Mouse (Mus musculus): ENCODE measurements around the gene Hoxa11.

Hoxa11 gene

DNA sequence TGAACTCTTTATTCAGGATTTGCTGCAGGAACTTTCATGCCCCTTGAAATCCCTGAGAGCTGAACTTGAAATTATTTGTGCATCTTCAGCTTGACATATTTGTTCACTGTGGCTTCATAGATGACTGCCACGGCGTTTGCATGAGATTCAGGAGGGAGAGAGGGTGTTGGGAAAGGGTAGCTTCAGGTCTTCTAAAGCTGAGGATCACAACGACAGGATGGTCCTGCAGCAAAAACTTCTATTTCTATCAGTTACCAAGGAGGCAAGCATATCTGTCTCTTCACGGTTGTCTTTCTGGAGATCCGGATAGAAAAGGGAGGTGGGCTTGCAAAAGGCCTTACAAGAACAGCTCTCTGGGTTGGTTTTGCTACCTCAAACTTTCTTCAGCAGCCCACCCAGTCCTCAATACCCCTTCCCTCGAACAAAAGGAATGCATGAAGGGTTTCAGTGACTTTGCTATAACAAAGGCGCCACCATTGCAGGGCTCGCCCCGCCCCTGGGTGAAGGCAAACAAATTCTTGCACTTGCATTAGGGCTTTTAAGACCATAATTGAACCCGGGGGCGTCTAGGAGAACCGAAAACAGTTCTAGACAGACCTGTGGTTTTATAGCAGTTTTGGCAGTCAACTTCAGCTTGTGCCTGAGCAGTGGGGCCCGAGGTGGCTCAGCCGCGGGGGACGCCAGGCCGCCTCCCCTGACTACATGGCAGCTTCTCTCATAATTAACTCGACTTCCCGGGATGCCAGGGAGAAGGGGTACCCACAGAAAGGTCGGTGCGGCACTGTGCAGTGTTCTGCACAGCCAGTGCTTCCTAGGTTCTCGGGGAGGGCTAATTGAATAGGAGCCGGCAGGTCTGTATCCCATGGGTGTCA, 2.4 kb upstream of the Hoxa11 start:
- DNase-seq (ENCODE audit: low spot score in 2 of 2) = no peak

DNA sequence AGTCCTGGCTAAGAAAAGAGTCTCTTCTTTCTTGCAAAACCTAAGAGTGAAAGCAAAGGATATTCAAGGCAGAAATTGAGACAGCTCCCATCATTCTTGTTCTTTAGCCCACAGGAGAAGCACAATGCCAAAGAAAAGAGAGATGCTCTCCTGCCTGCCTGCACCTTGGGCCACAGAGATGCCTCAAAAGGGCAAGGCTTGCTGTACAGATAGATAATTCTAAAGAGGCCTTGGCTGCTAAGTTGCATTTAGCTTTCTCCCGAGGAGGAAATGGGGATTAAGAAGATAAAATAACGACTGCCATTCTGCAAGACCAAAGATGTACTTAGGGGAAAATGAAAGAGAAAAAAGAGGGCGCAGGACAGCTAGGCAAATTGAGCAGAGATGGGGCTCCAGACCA, 1.3 kb upstream of the Hoxa11 start:
- no peak for DNase-seq (ENCODE audit: low spot score in 2 of 2)

DNA sequence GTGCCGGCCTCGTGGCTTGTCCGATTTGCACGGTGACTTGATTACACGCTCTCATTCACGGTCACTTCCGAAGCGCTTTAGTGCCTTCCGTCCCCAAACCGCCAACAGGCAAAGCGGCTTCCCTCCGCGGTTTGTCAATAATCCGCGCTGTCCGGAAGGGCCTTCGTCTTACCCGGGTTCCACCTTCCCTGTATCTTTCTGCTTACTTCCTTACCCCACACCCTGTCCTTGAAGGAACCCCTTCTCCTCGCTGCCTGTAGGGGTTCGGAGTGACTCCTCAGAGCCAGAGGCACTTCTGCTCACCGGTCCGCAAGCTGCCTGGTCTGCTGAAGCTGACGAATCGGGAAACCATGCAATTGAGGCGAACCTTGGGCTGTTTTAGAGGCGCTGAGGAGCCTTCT, 793 bp upstream of the Hoxa11 start:
- no peak for DNase-seq (ENCODE audit: low spot score in 2 of 2)

DNA sequence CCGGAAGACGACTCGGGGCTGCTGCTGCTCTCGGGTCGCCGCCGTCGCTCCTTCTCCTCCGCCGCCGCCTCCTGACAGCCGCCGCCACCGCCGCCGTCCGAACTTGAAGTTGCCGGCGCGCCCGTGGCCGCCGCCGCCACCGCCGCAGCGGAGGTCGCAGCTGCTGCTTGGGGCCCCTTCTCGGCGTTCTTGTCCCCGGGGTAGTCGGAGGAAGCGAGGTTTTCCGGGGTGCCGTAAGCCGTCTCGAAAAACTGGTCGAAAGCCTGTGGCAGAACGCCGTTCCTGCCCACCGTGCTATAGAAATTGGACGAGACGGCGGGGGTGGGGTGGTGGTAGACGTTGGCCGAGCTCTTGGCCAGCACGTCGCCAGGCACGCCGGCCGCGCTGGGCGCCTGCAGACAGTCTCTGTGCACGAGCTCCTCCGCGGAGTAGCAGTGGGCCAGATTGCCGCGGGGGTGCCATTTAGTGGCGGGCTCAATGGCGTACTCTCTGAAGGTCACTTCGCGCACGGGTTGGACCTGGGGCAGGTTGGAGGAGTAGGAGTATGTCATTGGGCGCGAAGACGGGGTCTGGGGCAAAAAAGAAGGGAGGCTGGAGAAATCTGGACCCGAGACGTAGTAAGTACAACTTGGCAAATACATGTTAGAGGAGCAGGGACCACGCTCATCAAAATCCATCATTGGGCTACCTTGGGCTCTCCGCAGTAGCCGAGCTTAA, 412 bp downstream of the Hoxa11 start:
- DNase-seq (ENCODE audit: low spot score in 2 of 2) = no peak

DNA sequence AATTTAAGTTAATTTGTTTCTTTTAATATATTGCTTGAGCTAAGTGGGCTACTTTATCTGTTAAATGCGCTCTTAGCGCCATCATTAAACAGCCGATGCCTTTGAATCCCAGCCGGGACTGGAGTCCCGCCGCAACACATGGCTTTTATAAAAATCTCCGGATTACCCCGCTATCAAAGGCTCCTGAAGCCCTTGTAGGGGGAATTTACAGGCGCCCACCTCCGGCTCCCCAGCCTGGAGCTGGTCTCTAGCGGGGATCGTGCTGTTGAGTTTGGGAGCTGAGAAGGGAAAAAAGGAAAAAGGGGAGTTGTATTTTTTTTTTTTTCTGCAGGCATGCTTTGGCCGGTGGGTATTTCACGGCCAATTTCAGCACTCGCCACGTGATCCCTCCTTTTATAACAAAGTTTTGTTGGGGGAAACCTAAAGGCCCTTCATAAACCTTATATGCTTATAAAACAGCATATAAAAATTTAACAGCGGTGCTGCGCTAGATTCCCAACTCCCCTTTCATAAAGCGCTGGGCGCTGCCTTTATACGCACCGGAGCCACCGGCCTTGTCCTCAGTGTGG, 1.1 kb downstream of the Hoxa11 start:
- DNase-seq (ENCODE audit: low spot score in 2 of 2) = no peak

DNA sequence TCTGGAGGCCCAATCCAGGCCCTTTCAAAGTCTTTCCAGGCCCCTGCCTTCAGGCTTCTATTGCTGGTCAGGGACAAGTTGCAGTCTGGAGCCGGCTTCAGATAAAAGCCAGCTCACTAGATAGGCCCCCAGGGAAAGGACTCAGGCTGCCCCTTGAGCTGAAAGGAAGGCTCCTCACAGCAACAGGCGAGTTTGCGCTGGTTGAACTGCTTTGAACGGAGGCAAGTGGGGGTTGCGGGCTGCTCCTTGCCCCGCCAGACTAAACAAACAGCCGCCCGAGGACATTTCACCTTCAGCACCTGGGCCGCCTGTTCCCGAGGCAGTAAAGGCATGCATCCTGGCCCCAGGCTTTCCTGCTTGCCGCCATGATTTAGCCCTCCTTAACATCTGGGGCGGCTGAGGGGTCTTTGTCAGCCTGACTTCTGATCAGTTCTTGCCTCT, 1.9 kb downstream of the Hoxa11 start:
- no peak for DNase-seq (ENCODE audit: low spot score in 2 of 2)

DNA sequence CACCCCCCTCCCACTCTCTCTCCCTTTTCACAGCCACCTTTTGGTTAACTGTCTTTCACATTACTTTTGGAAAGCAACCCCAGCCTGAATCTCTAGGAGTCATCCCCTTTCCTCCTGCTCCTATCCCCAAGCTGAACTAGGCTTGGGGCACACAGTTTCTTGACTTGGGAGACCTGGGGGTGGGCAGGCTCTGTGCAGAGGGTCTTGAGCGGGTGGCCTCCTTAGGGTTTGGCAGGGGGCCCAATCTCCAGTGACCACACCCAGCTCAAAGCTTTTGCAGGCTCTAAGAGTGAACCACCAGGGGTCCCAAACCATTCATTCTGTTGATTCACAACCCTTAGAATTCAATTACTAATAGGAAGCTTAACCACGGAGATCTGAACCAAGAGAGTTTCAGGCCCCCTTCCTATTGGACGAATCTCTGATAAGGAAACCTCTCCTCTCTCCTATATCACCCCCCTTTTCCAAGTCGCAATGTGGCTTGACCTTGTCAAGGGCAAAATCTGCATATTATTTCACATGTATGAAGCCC, 2.7 kb downstream of the Hoxa11 start:
- no peak for DNase-seq (ENCODE audit: low spot score in 2 of 2)

DNA sequence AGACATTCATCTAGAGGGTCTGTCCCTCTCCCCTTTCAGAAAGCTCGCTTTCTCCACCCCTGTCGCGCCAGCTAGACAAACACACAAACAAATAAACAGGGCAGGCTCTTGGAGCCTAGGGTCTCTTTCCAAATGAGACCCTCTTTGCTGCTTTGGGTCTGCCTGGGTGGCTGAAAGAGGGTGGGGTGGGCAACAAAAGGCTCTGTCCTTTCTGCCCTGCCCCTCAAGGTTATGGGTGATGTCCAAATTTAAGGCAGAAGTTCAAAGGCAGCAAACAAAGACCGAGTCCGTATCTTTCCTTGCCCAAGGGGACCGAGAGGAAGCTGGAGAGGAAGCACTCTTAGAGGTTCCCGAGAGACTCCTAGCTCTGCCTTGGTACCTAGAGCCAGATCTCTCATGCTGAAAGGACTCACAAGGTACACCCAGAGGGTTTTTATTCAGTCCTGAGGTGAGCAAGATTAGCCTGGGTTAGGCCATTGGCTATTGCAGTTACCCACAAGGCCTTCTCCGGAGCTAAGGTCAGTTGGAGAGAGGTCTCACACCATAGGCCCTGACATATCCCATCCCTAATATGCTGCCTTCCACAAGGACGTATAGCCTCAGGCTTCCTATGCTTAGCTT, 4.5 kb downstream of the Hoxa11 start:
- peak in 1 of 2 experiments; percentile 10 for DNase-seq (ENCODE audit: low spot score in 2 of 2)

DNA sequence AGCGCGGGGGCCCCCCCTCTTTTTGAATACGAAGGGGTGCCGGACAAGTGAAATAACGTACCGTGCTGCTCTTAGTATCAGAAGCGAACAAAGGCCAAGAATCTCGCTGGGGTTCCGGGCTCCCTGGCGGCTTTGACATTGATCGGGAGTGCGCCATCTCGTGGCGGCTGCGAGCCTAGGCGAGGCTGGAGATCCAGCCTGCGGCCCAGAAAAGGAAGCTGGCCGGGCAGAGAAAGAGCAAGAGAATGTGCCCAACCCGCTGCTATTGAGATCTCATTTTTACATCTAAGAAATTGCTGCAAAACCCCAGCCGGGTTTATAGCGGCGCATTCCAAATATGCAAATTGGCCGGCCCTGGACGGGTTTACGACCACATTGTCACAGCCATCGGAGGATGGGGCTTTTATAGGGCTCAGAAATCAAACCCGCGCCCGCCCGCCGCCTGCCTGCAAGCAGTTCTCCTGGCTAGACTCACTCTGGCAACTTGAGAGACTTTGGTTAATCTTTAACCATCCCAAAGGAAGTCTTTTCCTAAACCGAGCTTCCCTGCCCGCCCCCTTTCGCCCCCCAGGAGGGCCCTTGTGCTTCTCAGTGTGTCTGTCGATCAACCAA, 5.1 kb downstream of the Hoxa11 start, which contains the start of gene Hoxa10:
Hoxa10 (minus strand) TSS at position 466 of the 612 bp plus-strand sequence.
- DNase-seq (ENCODE audit: low spot score in 2 of 2) = peak in 1 of 2 experiments; percentile 84

DNA sequence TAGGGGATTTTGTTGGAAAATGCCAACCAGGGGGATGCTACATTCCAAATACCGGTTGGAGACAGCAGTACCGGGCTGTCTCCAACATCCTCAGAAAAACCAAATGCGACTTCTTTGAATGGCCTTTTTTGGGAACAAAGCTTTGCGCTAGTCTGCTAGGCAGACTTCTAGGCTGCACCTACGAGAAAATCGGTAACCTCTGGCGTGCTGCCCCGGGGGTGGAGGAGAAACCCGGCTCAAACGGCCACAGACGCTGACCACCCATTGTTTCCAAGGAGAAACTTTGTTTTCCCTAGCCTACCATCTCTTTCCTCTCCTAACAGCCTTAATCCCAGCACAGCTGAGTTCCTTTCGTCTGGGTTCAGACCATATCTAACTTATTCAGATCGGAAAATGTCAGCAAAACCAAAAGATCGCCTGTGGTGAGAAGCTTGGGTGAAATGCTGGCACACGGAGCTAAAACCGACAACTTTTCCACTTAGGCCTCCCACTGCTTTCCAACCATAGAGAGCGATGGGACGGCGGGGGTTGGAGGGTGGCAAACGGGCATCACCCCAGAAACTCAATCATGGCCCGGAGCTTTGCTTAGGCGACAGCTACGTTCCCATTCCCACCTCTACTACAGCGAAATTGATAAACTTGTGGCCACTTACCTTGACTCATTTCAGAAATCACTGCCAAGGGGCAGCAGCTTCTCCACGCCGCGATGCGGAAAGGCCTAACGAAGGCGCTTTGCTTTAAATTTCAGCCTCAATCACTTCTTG, 5.8 kb downstream of the Hoxa11 start:
- peak in 1 of 2 experiments; percentile 11 for DNase-seq (ENCODE audit: low spot score in 2 of 2)

DNA sequence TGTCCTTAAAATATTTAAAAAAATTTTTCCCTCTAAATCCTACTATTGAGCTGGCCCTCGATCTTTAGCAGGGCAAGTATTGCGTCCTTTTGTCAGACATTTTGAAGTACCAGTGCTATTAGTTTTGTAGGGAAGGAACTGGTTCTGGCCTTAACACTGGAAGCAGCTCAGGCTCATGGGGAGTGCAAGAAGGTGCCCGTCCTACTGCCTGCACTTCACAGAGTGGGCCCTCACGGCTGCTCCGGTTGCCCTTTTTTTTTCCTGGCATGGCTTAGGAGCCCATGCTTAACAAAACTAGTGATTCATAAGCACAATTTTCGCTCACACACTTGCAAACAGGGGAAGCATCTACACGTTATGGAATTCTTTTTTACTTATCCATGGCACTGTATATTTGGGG, 6.6 kb downstream of the Hoxa11 start:
- no peak for DNase-seq (ENCODE audit: low spot score in 2 of 2)

DNA sequence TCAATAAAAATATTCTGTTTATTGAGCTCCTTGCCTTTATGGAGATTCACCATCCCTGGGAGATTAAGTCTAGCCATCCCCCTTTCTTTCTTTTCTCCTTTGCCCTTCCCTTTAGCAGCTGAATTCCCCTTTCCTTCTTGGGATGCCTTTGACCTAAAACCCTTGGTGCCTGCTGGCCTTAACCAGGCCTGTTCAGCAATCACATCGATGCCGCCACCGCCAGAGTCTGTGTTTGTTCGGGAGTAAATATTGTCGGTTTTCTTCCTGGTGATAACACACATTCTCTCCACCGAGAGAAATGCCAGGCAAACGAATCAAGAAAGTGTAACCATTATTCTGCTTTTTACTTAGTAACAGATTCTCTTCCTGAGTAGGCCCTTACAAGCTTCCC, 7.5 kb downstream of the Hoxa11 start:
- DNase-seq (ENCODE audit: low spot score in 2 of 2) = peak in 1 of 2 experiments; percentile 4

DNA sequence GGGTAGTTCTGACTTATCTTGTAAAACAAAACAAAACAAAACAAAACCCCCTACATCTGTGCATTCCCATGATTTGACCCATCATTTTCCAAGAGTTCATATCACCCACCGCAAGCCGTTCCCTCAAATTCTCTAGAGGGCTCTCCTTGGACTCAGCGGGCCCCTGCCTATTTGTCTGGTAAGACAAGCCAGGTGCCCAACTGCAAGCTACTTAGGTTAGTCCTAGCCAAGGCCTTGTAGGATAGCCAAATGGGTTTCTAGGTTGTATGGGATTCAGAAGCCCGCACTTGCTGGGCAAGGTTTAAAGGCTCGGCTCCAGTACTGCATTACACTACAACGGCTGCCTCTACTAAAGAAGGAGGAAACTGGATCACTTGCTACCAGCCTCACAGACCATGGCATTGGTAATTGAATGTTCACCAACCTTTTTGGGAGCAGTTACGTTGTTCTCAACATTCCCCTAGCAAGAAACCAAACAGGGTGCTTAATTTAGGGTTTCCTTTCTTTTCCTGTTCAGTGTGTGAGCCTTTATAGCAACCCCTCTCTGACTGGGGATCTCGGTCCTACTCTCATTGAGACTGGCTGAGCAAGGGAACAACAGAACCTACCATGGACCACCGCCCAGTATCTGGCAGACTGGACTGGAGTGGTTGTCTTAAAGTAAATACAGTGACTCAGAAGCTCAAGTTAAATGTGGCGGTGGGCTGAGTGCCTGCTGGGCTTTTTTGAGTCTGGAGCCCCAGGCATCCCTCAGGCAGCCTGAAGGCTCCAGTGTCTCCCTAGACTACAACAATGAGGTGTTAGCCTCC, 8.1 kb downstream of the Hoxa11 start:
- DNase-seq (ENCODE audit: low spot score in 2 of 2) = peak in 1 of 2 experiments; percentile 8

DNA sequence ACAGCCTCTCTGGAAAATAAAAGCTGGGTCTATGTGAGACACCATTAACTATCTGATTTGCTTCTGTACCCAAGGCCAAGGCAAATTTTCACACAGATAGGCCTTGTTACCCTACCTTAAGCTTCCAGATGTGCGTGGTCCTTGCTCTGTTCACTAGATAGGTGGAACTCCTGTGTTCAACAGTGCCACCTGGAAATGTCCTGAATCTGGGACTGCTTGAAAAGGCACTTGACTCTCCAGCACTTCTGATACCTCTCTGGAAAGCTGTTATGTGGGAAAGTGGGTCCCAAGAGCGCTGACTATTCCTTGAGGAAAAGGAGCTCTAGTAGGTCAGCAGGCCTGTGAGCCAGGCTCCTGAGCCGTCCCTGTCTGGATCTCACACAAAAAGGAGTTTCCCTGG, 8.8 kb downstream of the Hoxa11 start:
- peak in 1 of 2 experiments; percentile 2 for DNase-seq (ENCODE audit: low spot score in 2 of 2)

DNA sequence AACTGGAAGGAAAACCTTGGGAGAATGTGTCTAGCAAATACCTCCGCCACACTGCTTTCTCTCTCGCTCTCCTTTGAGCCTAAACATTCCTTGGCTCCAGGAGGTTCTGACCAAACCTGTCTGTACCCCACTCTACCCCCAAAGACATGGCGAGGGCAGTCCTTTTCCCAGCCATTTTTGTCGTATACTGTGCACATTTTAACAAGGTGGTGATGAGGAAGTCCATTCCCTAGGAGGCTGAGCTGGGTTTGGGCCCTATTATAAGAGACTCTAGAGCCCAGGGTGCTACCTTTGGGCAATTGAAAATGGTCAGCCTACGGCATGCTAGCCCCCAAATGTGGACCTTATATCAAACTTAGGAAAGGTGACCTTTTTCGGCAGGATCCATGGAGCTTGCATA, 9.7 kb downstream of the Hoxa11 start:
- DNase-seq (ENCODE audit: low spot score in 2 of 2) = peak in 1 of 2 experiments; percentile 7

DNA sequence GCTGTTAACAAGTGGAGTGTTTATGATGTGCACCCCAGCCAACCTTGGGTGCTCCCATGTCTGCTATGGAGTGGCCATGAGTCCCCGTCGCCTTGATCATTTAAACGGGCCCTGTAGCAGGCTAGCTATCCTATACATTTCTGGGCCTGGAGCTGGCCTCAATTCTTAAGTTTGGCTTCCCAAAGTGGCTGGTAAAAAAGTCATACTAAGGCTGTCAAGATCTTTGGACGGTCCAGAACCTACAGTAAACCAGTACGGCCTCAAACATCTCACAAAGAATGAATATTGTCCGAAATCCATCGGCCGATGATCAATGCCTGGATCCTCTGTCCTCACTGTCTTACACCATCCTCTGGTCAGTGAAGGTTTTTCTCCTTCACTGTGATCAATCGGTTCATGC, 10.3 kb downstream of the Hoxa11 start:
- DNase-seq (ENCODE audit: low spot score in 2 of 2) = no peak

DNA sequence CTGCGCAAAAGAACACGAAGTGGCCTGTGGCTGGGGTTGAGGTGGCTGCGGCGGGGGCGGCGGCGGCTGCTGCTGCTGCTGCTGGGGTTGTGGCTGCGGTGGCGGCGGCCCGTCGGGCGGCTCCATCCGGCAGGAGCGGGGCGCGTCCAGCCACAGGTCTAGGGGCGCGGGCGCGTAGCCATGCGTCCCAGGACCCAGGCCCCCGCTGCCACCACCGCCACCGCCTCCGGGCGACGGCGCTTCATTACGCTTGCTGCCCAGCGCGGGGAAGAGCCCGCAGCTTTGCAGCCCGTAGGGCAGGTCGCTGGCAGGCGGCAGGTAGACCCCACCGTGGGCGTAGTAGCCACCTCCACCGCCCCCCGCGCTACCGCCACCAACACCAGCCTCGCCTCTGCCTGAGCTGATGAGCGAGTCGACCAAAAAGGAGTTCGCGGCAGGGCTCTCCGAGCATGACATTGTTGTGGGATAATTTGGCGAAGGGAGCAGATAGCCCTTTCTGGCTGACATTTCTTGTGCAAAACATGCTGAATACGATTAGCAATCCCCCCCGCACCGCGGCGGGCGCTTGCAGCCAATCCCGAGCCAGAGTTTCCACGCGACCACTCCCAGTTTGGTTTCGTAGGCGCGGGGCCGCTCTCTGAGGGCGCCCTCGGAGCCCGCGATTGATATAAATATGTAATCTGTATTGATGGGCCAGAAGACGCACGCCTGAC, 11.0 kb downstream of the Hoxa11 start:
- DNase-seq (ENCODE audit: low spot score in 2 of 2) = no peak

DNA sequence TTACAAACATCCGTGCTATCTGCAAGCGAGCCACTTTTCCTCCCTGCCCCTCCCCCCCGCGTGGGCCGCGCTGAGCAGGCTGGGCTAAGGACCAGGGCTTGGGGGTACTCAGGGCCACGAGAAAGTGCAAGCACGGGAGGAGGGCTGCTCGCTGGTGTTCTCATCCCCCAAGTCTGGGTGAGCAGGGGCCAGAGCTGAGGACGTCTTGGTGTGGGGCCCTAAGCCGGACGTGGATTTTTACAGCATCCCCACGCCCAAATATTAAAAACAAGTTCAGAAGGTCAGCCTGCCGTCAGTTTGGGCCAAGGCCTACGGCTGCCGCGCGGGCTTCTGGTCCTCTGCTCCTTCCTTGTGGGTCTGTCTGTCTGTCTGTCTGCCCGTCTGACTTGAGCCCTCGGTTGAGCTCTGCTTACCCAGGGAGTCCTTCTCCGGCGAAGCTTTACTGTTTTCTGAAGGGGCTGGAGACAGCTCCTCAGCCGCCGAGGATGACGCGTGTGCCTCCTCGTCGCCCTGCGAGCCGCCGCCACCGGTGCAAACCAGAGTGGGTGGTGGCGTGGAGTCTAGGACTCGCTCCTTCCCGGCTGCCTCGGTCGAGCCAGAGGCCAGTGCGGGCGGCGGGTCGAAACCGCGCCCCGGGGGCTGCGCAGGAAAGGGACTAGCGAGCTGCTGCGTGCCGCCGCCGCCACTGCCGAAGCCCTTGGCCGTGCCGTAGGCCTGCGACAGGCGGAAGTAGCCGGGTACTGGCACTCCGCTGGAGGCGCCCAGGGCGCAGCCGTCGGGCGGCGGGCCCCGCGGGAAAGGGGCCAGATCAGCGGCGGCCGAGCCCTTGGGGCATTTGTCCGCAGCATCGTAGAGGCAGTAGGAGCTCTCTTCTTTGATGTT, 11.8 kb downstream of the Hoxa11 start:
- DNase-seq (ENCODE audit: low spot score in 2 of 2) = no peak
